Mouse (Mus musculus) thymus, postnatal 10 days (tissue): ENCODE results near the gene Hbq1a.
"Not testable (repeated sequence)": the region's sequence is repeated elsewhere in the genome, so short reads cannot be mapped to it uniquely, and the experiment has no call there.

Source experiments
- DNase-seq, 2 experiments: peaks; one replicate each; pipeline ENCODE4 v3.0.0; 2021; ENCODE audit warnings: low spot score in 2 of 2

Gene Hbq1a

DNA sequence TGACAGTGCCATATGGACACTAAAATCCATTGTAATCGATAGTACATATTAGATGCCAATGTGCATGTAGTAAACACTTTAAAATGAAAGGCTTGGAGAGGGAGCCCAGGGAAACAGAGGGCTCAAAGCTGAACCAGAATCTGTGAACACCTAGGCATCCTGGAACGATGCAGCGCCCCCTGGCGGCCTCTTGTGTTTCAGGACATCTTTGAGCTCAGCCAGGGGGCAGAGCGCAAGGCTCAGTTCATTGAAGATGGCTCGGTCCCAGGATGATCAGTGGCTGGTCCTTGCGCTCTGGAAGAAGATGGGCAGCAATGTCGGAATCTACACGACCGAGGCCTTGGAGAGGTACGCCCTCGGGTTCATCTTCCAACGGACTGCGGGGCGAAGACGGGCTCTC, at the start of gene Hbq1a:
Gene Hbq1a (plus strand): TSS at position 205 of the 400 bp plus-strand sequence.
- peak; percentile 9 to 61 for DNase-seq

DNA sequence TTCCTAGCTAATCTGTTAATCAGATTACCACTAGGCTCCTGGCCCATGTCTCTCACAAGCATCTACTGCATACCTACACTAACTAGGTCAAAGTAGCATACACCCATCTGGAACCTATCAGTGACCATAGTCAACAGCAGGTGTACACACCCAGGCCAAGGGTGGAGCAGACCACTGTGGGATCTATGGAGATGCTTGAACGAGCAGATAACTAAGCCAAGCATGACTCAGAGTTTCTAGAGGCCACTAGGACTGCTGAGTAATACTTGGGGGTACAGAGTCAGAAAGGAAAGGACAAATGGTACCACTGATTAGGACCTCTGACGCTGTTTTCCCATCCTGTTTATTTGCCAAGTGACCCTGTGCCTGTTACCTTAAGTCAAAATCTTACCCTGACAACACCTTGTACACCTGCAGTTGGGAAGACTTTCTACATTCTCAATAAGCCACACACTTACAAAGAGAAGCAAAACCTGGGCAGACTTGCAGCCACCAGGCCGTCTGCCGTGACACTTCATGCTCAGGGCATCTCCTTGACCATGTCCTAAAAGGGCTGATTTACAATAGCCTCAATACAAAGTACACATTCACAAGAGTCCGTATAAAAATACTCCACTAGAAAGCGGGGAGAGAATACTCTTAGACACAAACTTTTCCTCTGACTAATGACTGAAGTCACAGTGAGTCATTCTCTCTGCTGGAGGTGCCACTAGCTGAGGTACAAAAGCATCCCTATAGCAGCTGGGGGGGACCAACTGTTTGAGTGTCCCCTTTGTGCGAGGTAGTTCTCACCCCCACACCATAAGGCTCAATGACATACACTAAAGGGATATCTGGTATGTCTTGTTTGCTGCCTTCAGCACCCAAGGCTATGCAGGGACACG, 48.7 kb upstream of the Hbq1a start:
- DNase-seq, result no peak

DNA sequence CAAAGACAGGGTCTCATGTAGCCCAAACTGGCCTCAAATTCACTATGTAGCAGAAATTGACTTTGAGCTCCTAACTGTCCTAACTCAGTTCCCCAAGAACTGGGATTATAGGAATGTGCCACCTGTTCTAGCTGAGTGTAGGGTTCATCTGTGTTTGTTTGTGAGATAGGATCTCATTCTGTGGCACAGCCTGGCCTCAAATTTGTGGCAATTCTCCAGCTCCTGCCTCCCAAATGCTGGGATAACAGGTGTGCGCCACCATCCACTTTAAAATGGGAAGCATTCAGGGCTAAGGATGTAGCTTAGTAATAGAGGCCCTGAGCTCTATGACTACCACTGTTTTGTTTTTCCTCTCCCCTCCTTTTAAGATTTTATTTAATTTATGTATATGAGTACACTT, 46.7 kb upstream of the Hbq1a start:
- DNase-seq, result no peak

DNA sequence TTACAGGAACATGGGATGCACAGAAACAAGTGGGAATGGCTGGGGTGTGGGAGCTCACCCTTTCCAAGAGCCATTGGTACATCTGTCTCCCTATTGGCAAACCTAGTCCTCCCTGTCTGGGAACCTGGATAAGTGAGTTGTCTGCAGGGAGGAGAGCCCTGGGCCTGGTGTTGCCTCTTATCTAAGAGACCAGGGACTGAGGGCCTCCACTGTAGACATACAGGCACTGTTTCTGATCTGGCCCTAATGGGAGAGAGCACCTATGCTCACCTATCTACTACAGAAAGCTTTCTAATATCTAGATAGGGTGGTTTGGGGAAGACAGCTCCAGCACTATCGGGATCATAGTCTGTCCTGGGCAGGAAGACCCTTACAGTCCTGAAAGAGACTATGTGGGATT, 43.7 kb upstream of the Hbq1a start:
- DNase-seq, result no peak

- DNase-seq, result no peak
Measured at GRCm38 (mm10) chr11:32256566-32256965, 43.3 kb upstream of the Hbq1a start.

- DNase-seq, result no peak
Measured at GRCm38 (mm10) chr11:32262674-32263415, 37.0 kb upstream of the Hbq1a start.

- DNase-seq, result no peak
Measured at GRCm38 (mm10) chr11:32265117-32265738, 34.6 kb upstream of the Hbq1a start.

DNA sequence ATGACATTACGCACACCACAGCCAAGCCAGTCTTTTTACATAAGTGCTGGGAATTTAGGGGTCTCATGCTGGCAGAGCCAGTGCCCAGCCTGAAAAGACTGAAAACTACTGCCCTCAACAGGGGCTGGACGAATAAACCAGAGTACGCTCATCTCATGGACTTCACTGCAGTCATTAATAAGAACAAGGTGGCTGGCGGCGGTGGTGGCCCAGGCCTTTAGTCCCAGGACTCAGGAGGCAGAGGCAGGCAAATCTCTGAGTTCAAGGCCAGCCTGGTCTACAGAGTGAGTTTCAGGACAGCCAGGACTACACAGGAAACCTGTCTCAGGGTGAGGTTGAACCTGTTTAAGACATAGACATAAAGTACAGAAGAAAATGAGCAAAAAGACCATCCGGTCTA, 33.7 kb upstream of the Hbq1a start:
- DNase-seq, result no peak

DNA sequence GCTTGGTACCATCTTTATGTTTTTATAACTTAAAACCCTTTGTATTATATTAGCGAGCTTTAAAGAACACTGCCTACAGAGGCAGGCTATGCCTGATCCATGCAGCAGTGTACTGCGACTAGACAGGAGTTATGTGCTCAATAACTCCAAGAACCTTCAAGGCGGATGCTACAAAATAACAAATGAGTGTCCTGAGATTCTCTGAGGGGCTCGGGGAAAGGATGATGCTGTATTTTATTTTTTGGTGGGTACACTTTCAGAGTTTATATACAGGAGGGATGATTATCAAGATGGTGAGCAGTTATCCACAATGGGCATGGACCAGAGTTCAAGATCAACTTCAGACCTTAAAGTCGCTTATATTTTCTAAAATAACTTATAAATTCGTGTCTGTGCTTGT, 33.1 kb upstream of the Hbq1a start:
- no peak for DNase-seq

DNA sequence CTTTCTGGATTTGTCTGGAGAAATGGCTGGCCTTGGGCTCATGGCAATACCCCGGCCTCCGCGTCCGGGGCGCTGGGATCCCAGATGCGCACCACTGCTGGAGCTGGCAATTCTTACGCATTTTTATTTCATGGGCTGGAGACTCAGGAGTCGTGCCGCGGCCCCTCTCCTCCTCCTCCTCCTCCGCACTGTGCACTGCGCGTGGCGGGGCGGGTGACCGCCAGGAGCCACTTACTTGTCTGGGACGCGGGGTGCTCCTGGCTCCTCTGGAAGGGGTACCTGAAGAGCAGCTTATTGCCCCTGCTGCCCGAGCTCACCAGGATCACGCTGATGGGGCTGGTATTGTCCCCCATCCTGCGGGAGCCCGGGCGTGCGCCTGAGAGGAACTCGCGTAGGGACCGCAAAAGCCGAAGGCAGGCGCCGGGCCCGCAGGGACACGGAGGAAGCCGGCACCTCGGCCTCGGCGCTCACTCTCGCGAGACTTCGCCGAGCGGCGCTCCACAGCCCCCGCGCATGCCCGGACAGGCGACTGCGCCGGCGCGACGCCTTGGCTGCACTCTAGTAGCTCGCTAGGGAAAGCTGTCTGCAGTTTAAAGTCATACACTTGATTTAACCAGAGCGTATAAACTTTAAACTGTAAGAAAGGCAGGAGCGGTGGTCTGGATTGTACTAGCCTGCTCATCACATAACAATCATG, 32.5 kb upstream of the Hbq1a start, which contains the start of gene Nprl3:
Gene Nprl3 (minus strand): TSS at position 520 of the 697 bp plus-strand sequence.
- peak; percentile 94 to 97 for DNase-seq

GRCm38 (mm10) chr11:32267964-32268363, 31.9 kb upstream of the Hbq1a start:
- DNase-seq, result peak; percentile 12 to 18

GRCm38 (mm10) chr11:32268952-32269351, 30.9 kb upstream of the Hbq1a start:
- no peak for DNase-seq

GRCm38 (mm10) chr11:32271178-32271577, 28.7 kb upstream of the Hbq1a start:
- no peak for DNase-seq

DNA sequence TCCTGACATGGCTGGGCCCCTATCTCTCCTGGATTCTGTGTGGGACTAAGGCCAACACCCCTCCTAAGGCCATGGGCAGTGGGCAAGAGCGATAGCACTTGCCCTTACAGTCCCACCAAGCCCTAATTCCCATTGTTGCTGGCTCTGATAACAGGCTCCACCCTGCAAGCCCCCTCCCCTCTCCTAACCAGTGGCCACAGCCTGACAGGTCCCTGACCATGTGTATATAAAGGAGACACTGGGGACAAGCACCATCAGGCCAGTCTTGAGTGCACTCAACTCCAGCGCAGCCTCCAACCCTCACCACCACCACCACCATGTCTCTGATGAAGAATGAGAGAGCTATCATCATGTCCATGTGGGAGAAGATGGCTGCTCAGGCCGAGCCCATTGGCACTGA, 23.5 kb upstream of the Hbq1a start, which contains the start of gene Hba-x:
Gene Hba-x (plus strand): TSS at position 54 of the 400 bp plus-strand sequence.
- DNase-seq, result no peak

- DNase-seq, result no peak
Measured at GRCm38 (mm10) chr11:32277736-32278457, 22.0 kb upstream of the Hbq1a start.

DNA sequence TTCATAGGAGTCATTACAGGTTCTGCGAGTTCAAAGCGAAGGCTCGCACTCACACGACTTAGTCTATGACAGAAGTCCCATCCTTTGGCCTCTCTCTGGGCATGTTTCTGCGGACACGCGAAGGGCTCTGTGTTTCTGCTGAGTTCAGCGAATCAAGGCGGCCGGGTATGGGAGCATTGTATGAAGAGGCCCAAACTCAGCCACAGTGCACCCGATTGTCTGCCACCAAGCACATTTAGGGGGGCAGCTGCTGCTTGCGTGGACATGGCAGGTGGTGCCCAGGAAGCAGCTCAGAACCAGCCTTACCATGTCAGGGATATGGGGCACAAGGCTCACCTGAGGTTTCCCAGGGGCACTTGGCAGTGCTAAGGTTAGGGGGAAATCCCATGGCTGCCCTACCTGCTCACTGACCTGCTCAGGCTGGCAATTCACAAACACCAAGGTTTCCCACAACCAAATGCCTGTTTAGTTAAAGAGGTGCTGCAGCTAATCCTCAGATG, 21.4 kb upstream of the Hbq1a start:
- DNase-seq, result no peak

- no peak for DNase-seq
Measured at GRCm38 (mm10) chr11:32280646-32281045, 19.2 kb upstream of the Hbq1a start.

DNA sequence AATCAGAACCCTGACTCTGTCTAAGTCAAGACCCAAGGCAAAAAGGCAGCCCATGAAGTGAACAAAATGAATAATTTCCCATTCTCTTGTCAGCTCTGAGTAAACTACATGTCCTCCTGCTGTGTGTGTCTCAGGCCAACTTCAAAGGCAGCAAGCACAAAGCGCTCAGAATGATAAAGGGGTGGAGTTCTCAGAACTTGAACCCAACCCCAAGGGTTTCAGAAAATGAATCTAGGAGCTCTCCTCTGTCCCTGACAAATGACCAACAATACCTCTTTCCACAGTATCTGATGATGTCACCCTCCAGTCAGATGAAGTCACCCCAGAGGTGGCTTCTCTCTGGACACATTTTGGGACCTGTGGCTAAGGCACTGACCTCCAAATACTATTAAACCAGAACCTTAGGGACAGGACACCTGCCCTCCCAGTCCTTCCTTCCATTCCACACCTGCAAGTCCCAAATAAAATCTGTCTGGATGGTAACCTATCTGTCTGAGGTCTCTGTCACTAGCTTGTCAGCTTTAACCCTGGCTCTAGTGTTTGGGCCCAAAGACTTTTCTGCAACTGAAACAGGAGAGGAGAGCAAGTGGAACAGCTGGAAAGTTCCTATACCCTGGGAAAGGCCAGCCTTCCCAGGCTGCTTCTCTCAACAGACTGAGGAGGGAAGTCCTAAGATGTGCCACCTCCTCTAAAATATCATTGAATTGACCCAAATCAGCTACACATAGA, 18.3 kb upstream of the Hbq1a start:
- no peak for DNase-seq

- DNase-seq, result not testable (repeated sequence)
Measured at GRCm38 (mm10) chr11:32283091-32283777, 16.6 kb upstream of the Hbq1a start, which contains the start of gene Hba-a1. TSS of gene Hba-a1 (plus strand) at chr11:32283511.
